Mouse (Mus musculus): Measurements from ENCODE around the gene Srsf1. TPM values are rescaled to one million over a fixed set of nuclear protein-coding genes. Genes with fewer than 3 reads are reported as not detected.
A peak's percentile ranks its signal among the peaks of the same experiment; 100 is the strongest.

Gene Srsf1
- polyA plus RNA-seq, 1 experiment from 2014 or later = 102 TPM

GRCm38 (mm10) chr11:88098021-88098729 lies 51.0 kb downstream of the Srsf1 start, which contains the start of gene Cuedc1:
TSS of gene Cuedc1 (plus strand) at chr11:88098058.
- Histone ChIP-seq H3K4me2 (ENCODE audit: low read depth, low read length) (peak within 1 kb of the TSS; percentile 77), H3K9ac (ENCODE audit: low read depth, low read length) (peak within 1 kb of the TSS; percentile 52; the same call in 1 of the 2 replicates), H3K36me3 (ENCODE audit: control insufficient read depth, insufficient read depth) (no peaks in the 10 kb centered on the region), H3K4me3 (ENCODE audit: low read depth, low read length) (peak within 1 kb of the TSS; percentile 62), H3K9me3 (replicated peaks; ENCODE audit: control insufficient read depth, low read length) (no peaks in the 10 kb centered on the region), H3K27me3 (ENCODE audit: control insufficient read depth, insufficient read depth, low read depth, low read length) (peaks cover 50% of the 10 kb centered on the region), H3K27ac (ENCODE audit: low read length) (no peak within 1 kb of the TSS), H3K4me1 (ENCODE audit: control insufficient read depth, low read depth, low read length) (peaks cover 3% of the 10 kb centered on the region)
- WGBS (ENCODE audit: insufficient replicate concordance) = 18% methylated on average over 17 of the region's 17 CpGs
- no peak for ATAC-seq (ENCODE audit: low read depth)

- Histone ChIP-seq H3K4me2 (ENCODE audit: low read depth, low read length) (peak overlapping the region; percentile 77), H3K9ac (ENCODE audit: low read depth, low read length) (peak overlapping the region; percentile 52; the same call in 1 of the 2 replicates), H3K36me3 (ENCODE audit: control insufficient read depth, insufficient read depth) (no peaks in the 10 kb centered on the region), H3K27ac (ENCODE audit: low read length) (no peak overlapping the region), H3K27me3 (ENCODE audit: control insufficient read depth, insufficient read depth, low read depth, low read length) (peaks cover 50% of the 10 kb centered on the region), H3K9me3 (replicated peaks; ENCODE audit: control insufficient read depth, low read length) (no peaks in the 10 kb centered on the region), H3K4me1 (ENCODE audit: control insufficient read depth, low read depth, low read length) (peaks cover 3% of the 10 kb centered on the region), H3K4me3 (ENCODE audit: low read depth, low read length) (peak overlapping the region; percentile 62)
- under 1% methylated on average over 56 of the region's 95 CpGs for WGBS (ENCODE audit: insufficient replicate concordance)
- ATAC-seq (ENCODE audit: low read depth) = 0 out of 2 replicates have a peak, but pooled peaks have one; percentile 11
These were observed 51.8 kb downstream of the Srsf1 start for GRCm38 (mm10) chr11:88098787-88099598.

- peaks cover 50% of the 10 kb centered on the region for H3K27me3 ChIP-seq (ENCODE audit: control insufficient read depth, insufficient read depth, low read depth, low read length)
- H3K27ac ChIP-seq (ENCODE audit: low read length) = no peak overlapping the region
- whole genome bisulfite sequencing (ENCODE audit: insufficient replicate concordance) = under 1% methylated on average over 27 of the region's 38 CpGs
- peak overlapping the region; percentile 77 for H3K4me2 ChIP-seq (ENCODE audit: low read depth, low read length)
- peak overlapping the region; percentile 62 for H3K4me3 ChIP-seq (ENCODE audit: low read depth, low read length)
- H3K36me3 ChIP-seq (ENCODE audit: control insufficient read depth, insufficient read depth) = no peaks in the 10 kb centered on the region
- peak overlapping the region; percentile 52; the same call in 1 of the 2 replicates for H3K9ac ChIP-seq (ENCODE audit: low read depth, low read length)
- H3K9me3 ChIP-seq (replicated peaks; ENCODE audit: control insufficient read depth, low read length) = no peaks in the 10 kb centered on the region
- no peak; the same call in 1 of the 2 replicates for ATAC-seq (ENCODE audit: low read depth)
- H3K4me1 ChIP-seq (ENCODE audit: control insufficient read depth, low read depth, low read length) = peaks cover 3% of the 10 kb centered on the region
These were observed 52.4 kb downstream of the Srsf1 start for GRCm38 (mm10) chr11:88099599-88100023.

GRCm38 (mm10) chr11:88100170-88100569 lies 53.0 kb downstream of the Srsf1 start:
- Histone ChIP-seq H3K27me3 (ENCODE audit: control insufficient read depth, insufficient read depth, low read depth, low read length) (peaks cover 50% of the 10 kb centered on the region), H3K4me2 (ENCODE audit: low read depth, low read length) (no peak overlapping the region), H3K36me3 (ENCODE audit: control insufficient read depth, insufficient read depth) (no peaks in the 10 kb centered on the region), H3K4me3 (ENCODE audit: low read depth, low read length) (no peak overlapping the region), H3K9me3 (replicated peaks; ENCODE audit: control insufficient read depth, low read length) (no peaks in the 10 kb centered on the region), H3K27ac (ENCODE audit: low read length) (no peak overlapping the region), H3K9ac (ENCODE audit: low read depth, low read length) (no peak overlapping the region), H3K4me1 (ENCODE audit: control insufficient read depth, low read depth, low read length) (peaks cover 3% of the 10 kb centered on the region)
- WGBS (ENCODE audit: insufficient replicate concordance) = 36% methylated on average over 4 of the region's 4 CpGs
- ATAC-seq (ENCODE audit: low read depth) = no peak

Other genes with a start within 250 kb of the Srsf1 start
- gene Lpo, start 219.1 kb upstream of the Srsf1 start, polyA plus RNA-seq (2015; fragmentation: Nextera tagmentation; extraction: Ambion mirVana) = not detected in 2 replicates
- 1.2 and 1.6 TPM in 2 replicates for gene Mks1, start 194.2 kb upstream of the Srsf1 start, polyA plus RNA-seq (2015; fragmentation: Nextera tagmentation; extraction: Ambion mirVana)
- 3.1 and 3.6 TPM in 2 replicates for gene Epx, start 171.8 kb upstream of the Srsf1 start, polyA plus RNA-seq (2015; fragmentation: Nextera tagmentation; extraction: Ambion mirVana)
- not detected in 2 replicates for gene Olfr462, start 155.1 kb upstream of the Srsf1 start, polyA plus RNA-seq (2015; fragmentation: Nextera tagmentation; extraction: Ambion mirVana)
- not detected in 2 replicates for gene Olfr463, start 150.0 kb upstream of the Srsf1 start, polyA plus RNA-seq (2015; fragmentation: Nextera tagmentation; extraction: Ambion mirVana)
- not detected in 2 replicates for gene Olfr464, start 126.4 kb upstream of the Srsf1 start, polyA plus RNA-seq (2015; fragmentation: Nextera tagmentation; extraction: Ambion mirVana)
- 5.3 and 6.0 TPM in 2 replicates for gene Dynll2, start 59.8 kb upstream of the Srsf1 start, polyA plus RNA-seq (2015; fragmentation: Nextera tagmentation; extraction: Ambion mirVana)
- 7.3 and 7.7 TPM in 2 replicates for gene Vezf1, start 20.9 kb downstream of the Srsf1 start, polyA plus RNA-seq (2015; fragmentation: Nextera tagmentation; extraction: Ambion mirVana)
- gene Cuedc1, start 50.7 kb downstream of the Srsf1 start, polyA plus RNA-seq (2015; fragmentation: Nextera tagmentation; extraction: Ambion mirVana) = 0.33 and 0.57 TPM in 2 replicates
- gene Mrps23, start 157.0 kb downstream of the Srsf1 start, polyA plus RNA-seq (2015; fragmentation: Nextera tagmentation; extraction: Ambion mirVana) = 23.5 and 26.1 TPM in 2 replicates
- gene Ccdc182, start 246.7 kb downstream of the Srsf1 start, polyA plus RNA-seq (2015; fragmentation: Nextera tagmentation; extraction: Ambion mirVana) = not detected in 2 replicates

All from liver, embryonic 16.5 days (tissue).